Mouse (Mus musculus) c-Kit-negative CD71-positive TER-119-positive erythroid progenitor cells, embryonic 14.5 days (primary cell): ENCODE results near the gene Dusp1.

Experiments
- DNase-seq: peaks from one replicate; pipeline ENCODE4 v3.0.0-alpha.2; 2013; ENCODE audit warnings: low read depth, low spot score

Dusp1 gene

GRCm38 (mm10) chr17:26561290-26561640 lies 663 bp downstream of the Dusp1 start, which contains the start of gene Ergic1:
Gene Ergic1, plus strand, starts transcription at chr17:26561489.
- DNase-seq: no peak

- no peak for DNase-seq
Measured at GRCm38 (mm10) chr17:26560526-26561289, 1.2 kb downstream of the Dusp1 start.

- no peak for DNase-seq
Measured at GRCm38 (mm10) chr17:26553033-26553432, 8.9 kb downstream of the Dusp1 start.

- DNase-seq: no peak
Measured at GRCm38 (mm10) chr17:26551104-26551503, 10.8 kb downstream of the Dusp1 start.

DNA sequence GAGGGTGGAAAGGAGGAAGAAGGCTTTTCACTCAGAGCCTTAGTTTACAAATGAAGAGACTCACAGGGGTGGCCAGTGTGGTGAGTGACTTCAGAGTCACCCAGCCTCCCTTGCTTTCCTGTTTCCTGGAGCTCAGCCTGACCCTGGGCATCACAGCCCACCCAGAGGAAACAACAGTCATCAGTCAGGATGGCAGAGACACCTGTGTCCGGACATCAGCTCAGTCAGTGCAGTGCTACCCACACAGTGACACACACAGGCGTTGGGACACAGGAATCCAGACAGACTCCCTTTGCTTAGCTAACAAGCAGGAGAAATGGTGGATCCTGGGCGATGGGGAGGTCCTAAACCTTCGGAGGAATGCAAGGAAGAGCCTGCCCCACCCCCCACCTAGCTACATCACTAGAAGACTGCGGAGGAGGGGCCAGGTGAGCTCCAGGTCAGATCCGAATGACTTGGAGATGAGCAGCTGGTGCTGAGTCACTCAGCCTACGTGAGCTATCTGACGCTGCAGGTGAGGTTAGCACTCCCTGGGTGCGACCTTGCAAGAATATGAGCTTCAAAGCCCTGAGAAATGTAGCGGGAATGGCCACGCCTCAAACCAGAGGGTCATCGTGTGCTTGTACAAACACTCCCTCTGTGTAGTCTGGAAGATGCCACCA lies 12.6 kb downstream of the Dusp1 start:
- no peak for DNase-seq

- no peak for DNase-seq
Measured at GRCm38 (mm10) chr17:26548566-26548965, 13.4 kb downstream of the Dusp1 start.

DNA sequence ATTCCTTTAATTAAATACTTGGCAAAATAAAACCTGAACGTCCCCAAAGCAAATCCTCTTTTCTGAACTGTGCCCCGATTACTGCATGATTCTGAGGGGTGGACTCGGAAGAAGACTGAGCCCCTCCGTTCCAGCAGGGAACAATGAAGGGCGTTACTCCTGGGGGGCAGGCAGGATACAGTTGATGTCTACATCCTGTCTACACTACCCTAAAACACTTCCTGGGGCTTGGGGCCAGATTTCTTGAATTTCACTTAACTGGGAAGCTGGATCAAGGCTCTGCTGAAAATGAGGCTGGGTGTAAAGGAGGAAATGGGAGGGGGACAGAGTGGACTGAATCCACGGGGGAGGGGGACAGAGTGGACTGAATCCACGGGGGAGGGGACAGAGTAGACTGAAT lies 14.2 kb downstream of the Dusp1 start:
- no peak for DNase-seq

- no peak for DNase-seq
Measured at GRCm38 (mm10) chr17:26544319-26544963, 17.5 kb downstream of the Dusp1 start.

- DNase-seq: no peak
Measured at GRCm38 (mm10) chr17:26540083-26540482, 21.8 kb downstream of the Dusp1 start.

DNA sequence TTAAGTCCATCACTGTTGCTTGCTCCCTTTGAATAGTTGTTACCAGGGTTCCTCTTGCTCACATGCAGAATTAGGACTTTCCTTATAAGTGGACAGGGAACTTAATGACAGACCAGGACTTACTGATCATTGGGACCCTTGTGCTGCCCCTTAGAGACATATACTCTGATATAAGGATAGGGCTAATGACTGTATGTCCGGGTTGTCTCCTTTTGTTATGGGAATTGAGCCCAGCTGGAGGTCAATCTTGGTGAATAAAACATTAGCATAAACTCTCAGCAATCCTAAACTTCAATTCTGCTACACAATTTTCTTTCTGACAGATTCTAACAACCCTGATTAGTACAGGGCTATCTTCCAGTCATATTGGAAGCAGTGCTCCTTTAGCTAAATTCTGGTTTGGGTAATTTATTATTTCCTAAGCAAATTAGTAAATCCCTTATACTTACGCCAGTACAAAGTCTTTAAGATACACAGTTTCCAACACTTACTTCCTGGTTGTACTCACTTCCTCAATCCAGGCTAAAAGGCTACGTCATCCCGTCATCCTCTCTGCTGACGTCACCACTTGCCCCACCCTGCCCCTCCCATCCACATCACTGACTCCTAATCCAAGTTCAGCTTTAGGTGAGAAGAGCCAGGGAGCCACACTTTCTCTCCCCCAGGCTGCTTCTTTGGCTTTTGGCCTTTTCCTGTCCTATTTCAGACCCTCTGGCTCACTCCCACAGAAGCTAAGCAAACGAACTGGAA lies 24.0 kb downstream of the Dusp1 start:
- peak; percentile 79 for DNase-seq

DNA sequence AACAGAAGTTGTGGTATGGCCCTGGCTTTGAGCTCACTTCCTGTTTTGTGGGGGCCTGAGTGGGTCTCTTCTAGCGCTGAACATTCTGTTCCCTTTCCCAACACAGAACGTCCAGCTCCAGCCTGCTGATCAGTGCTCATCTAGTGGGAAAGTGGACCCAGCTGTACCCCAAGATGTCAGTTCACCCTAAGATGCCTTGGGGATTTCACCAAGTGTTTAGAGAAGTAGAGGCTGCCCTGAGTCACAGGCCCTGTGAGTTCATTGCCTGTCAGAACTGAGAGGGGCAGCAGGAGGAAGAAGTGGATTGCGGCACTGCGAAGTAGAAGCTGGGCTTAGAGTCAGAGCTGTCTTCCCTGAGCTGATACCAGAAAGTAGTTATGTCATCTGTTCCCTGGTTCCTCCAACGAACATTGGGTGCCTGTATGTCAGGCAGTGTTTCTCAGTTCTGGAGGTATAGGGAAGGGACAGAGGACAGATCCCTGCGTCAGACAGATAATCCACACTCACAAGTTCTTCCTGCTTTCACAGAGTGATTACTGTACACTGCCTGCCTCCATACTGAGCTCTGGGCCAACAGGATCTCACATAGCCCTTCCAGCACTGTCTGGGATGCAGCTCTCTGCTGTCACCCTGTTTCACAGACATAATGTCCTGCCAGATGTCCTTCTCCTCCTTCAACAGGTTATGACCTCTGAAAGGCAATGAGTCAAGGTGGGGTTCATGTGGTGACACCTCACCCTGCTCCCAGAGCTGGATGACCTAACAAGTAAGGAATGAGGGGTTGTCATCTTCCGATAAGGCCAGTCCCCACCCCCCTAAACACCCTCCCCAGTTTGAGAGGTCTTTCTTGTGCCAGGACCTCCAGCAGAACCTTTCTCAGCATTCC lies 26.4 kb downstream of the Dusp1 start:
- DNase-seq: no peak

- no peak for DNase-seq
Measured at GRCm38 (mm10) chr17:26534695-26535094, 27.2 kb downstream of the Dusp1 start.

DNA sequence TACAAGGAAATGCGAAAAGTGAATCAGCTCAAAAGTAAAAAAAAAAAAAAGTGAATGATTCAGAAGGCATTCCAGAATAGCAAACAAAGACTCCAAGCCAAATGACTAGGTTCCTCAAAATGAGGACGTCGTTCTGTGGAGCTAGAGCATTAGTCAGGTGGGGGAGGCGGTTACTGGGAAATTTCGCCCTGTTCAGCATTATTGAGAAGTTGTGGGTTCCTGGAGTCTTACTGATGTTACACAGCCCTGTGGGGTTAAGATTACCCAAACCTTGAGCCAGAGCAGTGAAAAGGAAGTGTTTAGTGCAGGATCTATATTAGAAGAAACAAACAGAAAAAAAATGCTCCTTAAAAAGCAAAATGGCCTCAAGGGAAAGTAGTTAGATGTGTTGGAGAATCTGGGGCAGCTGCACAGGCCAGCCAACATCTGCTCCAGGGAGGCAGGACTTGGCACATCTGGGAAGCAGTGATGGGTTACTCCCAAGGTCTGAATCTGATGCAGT lies 28.0 kb downstream of the Dusp1 start:
- DNase-seq: no peak

- DNase-seq: no peak
Measured at GRCm38 (mm10) chr17:26532476-26533045, 29.4 kb downstream of the Dusp1 start.

GRCm38 (mm10) chr17:26531395-26532027 lies 30.4 kb downstream of the Dusp1 start:
- no peak for DNase-seq

GRCm38 (mm10) chr17:26530590-26531081 lies 31.3 kb downstream of the Dusp1 start:
- no peak for DNase-seq

DNA sequence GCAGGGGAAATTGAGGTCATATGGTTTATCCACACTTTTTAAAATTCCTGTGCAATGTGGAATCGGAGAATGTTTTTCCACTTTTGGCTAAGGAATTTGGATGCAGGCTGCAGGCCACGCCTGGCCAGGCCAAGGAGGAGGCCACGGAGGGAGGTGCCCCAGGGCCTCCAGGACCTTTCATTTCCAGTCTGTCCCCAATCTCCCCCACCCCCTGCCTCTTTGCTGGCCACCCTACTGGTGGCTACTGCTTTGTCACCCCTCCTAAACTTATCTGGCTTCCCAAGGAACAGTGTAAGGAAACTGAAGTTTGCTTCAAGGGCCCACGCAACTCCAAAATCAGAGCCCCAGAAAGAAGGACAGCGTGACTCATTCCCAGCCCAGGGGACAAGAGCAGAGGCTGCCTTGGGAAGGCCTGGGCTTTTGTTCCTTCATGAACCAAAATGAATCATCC lies 32.1 kb downstream of the Dusp1 start:
- DNase-seq: no peak

DNA sequence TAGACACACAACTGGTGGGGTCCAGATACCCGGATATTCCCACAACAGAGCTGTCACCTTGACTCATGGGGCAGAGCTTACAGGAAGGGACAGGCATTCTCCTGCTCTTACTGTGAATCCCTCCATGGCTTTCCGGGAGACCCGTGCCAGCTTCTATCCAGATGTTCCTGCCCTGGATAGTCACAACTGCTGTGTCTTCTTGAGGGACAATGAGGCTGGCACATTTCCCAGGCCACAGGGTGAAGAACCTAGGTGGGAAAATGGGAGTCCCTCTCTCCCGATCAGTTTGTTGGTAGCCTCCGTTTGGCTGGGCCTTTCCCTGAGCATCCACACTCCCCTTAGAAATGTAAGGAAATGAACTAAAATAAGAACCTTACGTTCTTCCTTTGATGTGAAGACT lies 33.2 kb downstream of the Dusp1 start:
- no peak for DNase-seq

- no peak for DNase-seq
Measured at GRCm38 (mm10) chr17:26527291-26527690, 34.6 kb downstream of the Dusp1 start.

DNA sequence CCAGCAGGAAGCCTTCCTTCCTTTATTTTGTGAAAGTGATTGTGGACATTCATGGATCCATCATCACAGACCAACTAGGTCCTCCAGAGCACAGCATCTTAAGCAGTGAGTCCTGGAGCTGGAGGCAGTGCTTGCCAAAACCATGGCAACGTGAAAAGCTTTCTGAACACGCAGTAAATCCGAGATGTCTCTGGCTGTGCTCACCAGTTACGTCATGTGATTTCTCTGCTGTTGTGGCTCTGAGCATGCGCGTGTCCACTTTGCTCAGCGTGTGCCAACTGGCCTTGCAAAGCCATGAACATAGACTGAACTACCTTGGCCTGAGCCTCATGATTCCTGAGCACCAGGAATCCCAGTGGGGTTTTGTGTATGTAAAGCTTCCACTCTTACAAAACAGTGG lies 36.6 kb downstream of the Dusp1 start:
- DNase-seq: no peak
